Mouse (Mus musculus): ENCODE results near the gene Gm7945. TPM values are rescaled to one million over a fixed set of nuclear protein-coding genes. Genes with fewer than 3 reads are reported as not detected.
"Not testable (repeated sequence)": the region's sequence is repeated elsewhere in the genome, so short reads cannot be mapped to it uniquely, and the experiment has no call there.

Gm7945 gene
- not detected in 2 replicates for total RNA-seq (2014; rRNA removed; ENCODE audit: low replicate concordance)
- not detected in 2 replicates for polyA plus RNA-seq (2015; fragmentation: Nextera tagmentation; extraction: Ambion mirVana)

DNA sequence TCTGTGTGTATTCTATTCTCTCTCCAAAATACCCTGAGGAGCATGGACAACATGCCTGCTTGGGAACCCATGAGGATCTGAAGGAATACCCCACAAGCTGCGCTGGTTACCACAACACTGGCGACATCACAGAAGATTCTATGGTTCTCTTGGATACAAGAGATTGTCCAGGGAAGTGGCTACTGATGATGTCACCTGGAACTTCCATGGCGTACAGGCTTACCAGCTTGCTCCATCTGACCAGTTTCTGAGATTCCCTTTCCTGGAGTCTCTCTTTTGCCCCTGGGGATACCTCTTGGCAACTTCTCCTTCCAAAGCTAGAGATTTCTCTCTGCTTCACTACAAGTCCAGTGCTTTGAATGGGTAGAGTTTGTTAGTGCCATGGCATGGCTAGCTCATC, at the start of gene Gm7945:
Gene Gm7945 (minus strand): TSS at position 101 of the 400 bp plus-strand sequence.
- H3K4me1 ChIP-seq (ENCODE audit: control insufficient read depth, insufficient read depth); H3K27me3 ChIP-seq (ENCODE audit: control insufficient read depth, insufficient read depth, low read length); H3K9ac ChIP-seq (replicated peaks; ENCODE audit: low read depth, low read length); H3K27ac ChIP-seq (ENCODE audit: low read depth); ATAC-seq (ENCODE audit: insufficient read depth, low read depth); H3K36me3 ChIP-seq (replicated peaks; ENCODE audit: control insufficient read depth, insufficient read depth, low read length); H3K4me3 ChIP-seq (ENCODE audit: low read depth, low read length); H3K9me3 ChIP-seq (replicated peaks; ENCODE audit: control insufficient read depth, low read length); H3K4me2 ChIP-seq (ENCODE audit: low read depth, low read length); DNase-seq (ENCODE audit: low spot score): not testable (repeated sequence)
- WGBS, result no CpG with 5 or more reads among the region's 3 CpGs

DNA sequence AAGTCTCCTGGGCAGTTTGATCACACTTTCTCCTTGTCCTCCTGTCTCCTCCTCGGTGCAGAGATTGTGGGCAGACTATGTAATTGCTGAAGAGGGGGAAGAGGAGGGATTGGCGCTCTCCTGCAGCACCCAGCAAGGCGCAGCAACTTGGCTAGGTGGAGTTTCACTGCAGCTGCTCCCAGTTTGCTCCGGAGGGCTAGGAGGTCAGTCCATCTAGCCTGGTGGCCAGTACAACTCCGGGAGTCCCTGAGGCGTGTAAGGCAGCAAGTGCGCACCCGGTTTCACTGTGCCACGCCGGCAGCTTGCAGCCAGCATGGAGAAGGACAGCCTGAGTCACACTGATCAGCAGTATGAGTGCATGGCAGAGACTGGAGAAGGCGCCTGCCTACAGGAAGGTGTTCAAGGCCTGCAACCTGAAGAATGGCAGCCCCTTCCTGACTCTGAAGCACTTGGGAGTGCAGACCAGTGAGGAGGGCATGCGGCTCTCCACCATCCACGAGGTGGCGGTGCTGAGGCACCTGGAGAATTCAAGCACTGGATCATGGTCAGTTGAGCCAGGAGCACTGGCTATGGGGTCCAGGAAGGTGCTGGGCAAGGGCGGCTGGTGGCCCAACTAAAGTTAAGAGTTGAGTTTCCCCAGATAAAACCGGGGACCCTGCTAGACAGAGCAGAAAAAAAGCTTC, 39.4 kb upstream of the Gm7945 start:
- 8% methylated on average over 9 of the region's 16 CpGs for WGBS
- Histone ChIP-seq H3K4me3 (ENCODE audit: low read depth, low read length) (peak overlapping the region; percentile 16; the same call in 1 of the 2 replicates), H3K4me2 (ENCODE audit: low read depth, low read length) (peak overlapping the region; percentile 43; the same call in 1 of the 2 replicates)
- not testable (repeated sequence) for H3K4me1 ChIP-seq (ENCODE audit: control insufficient read depth, insufficient read depth); H3K27me3 ChIP-seq (ENCODE audit: control insufficient read depth, insufficient read depth, low read length); H3K36me3 ChIP-seq (replicated peaks; ENCODE audit: control insufficient read depth, insufficient read depth, low read length); ATAC-seq (ENCODE audit: insufficient read depth, low read depth); H3K9me3 ChIP-seq (replicated peaks; ENCODE audit: control insufficient read depth, low read length); H3K9ac ChIP-seq (replicated peaks; ENCODE audit: low read depth, low read length); H3K27ac ChIP-seq (ENCODE audit: low read depth)
- DNase-seq (ENCODE audit: low spot score), result peak; percentile 5
- TF ChIP-seq CTCF (IDR thresholded peaks at IDR 0.05; ENCODE audit: low read depth), result peak; percentile 46

- H3K9me3 ChIP-seq (replicated peaks; ENCODE audit: control insufficient read depth, low read length); H3K4me1 ChIP-seq (ENCODE audit: control insufficient read depth, insufficient read depth); H3K9ac ChIP-seq (replicated peaks; ENCODE audit: low read depth, low read length); H3K27ac ChIP-seq (ENCODE audit: low read depth); H3K4me3 ChIP-seq (ENCODE audit: low read depth, low read length); H3K36me3 ChIP-seq (replicated peaks; ENCODE audit: control insufficient read depth, insufficient read depth, low read length); H3K27me3 ChIP-seq (ENCODE audit: control insufficient read depth, insufficient read depth, low read length); ATAC-seq (ENCODE audit: insufficient read depth, low read depth): not testable (repeated sequence)
- peak overlapping the region; percentile 43; the same call in 1 of the 2 replicates for H3K4me2 ChIP-seq (ENCODE audit: low read depth, low read length)
- DNase-seq (ENCODE audit: low spot score), result peak; percentile 2
- WGBS, result 11% methylated on average over 14 of the region's 14 CpGs
Observed at GRCm38 (mm10) chr14:41424694-41425093, 38.5 kb upstream of the Gm7945 start.

DNA sequence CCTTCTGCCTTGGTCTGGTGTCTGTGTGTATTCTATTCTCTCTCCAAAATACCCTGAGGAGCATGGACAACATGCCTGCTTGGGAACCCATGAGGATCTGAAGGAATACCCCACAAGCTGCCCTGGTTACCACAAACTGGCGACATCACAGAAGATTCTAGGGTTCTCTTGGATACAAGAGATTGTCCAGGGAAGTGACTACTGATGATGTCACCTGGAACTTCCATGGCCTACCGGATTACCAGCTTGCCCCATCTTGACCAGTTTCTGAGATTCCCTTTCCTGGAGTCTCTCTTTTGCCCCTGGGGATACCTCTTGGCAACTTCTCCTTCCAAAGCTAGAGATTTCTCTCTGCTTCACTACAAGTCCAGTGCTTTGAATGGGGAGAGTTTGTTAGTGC, 22.0 kb upstream of the Gm7945 start, which contains the start of gene Gm6482:
Gene Gm6482 (minus strand): TSS at position 101 of the 400 bp plus-strand sequence.
- not testable (repeated sequence) for H3K4me1 ChIP-seq (ENCODE audit: control insufficient read depth, insufficient read depth); H3K36me3 ChIP-seq (replicated peaks; ENCODE audit: control insufficient read depth, insufficient read depth, low read length); H3K4me2 ChIP-seq (ENCODE audit: low read depth, low read length); H3K9ac ChIP-seq (replicated peaks; ENCODE audit: low read depth, low read length); H3K4me3 ChIP-seq (ENCODE audit: low read depth, low read length); H3K27me3 ChIP-seq (ENCODE audit: control insufficient read depth, insufficient read depth, low read length); H3K27ac ChIP-seq (ENCODE audit: low read depth); DNase-seq (ENCODE audit: low spot score); H3K9me3 ChIP-seq (replicated peaks; ENCODE audit: control insufficient read depth, low read length); ATAC-seq (ENCODE audit: insufficient read depth, low read depth)
- WGBS, result no CpG with 5 or more reads among the region's 2 CpGs

DNA sequence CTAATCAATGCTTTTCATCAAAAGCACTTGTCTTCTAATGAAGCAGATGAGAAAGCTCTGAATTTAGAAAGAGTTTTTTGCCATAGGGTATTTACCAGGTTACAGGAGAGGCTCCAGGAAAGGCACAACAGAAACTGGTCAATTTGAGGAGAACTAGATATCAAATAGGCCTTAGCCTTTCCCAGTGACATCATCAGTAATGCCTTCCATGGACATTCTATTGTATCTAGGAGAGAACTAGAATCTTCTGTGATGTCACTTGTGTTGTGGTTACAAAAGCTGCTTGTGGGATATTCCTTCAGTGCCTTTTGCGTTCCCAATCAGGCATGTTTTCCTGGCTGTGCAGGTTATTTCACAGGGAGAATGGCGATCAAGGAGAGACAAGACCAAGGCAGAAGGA, 37.9 kb downstream of the Gm7945 start, which contains the start of gene Gm5798:
Gene Gm5798 (plus strand): TSS at position 301 of the 400 bp plus-strand sequence.
- not testable (repeated sequence) for H3K27me3 ChIP-seq (ENCODE audit: control insufficient read depth, insufficient read depth, low read length); H3K9ac ChIP-seq (replicated peaks; ENCODE audit: low read depth, low read length); H3K36me3 ChIP-seq (replicated peaks; ENCODE audit: control insufficient read depth, insufficient read depth, low read length); H3K4me1 ChIP-seq (ENCODE audit: control insufficient read depth, insufficient read depth); DNase-seq (ENCODE audit: low spot score); H3K9me3 ChIP-seq (replicated peaks; ENCODE audit: control insufficient read depth, low read length); ATAC-seq (ENCODE audit: insufficient read depth, low read depth); H3K4me3 ChIP-seq (ENCODE audit: low read depth, low read length); H3K27ac ChIP-seq (ENCODE audit: low read depth); H3K4me2 ChIP-seq (ENCODE audit: low read depth, low read length)
- WGBS, result 44% methylated on average over 2 of the region's 2 CpGs

Other genes with a start within 250 kb of the Gm7945 start
- not detected in 2 replicates for gene Mbl1, start 234.9 kb downstream of the Gm7945 start, total RNA-seq (2014; rRNA removed; ENCODE audit: low replicate concordance)
- gene Mbl1, start 234.9 kb downstream of the Gm7945 start, polyA plus RNA-seq (2015; fragmentation: Nextera tagmentation; extraction: Ambion mirVana), result not detected in 2 replicates
- not detected in 2 replicates for gene Sftpd, start 201.2 kb downstream of the Gm7945 start, total RNA-seq (2014; rRNA removed; ENCODE audit: low replicate concordance)
- 0.44 and 1.9 TPM in 2 replicates for gene Sftpd, start 201.2 kb downstream of the Gm7945 start, polyA plus RNA-seq (2015; fragmentation: Nextera tagmentation; extraction: Ambion mirVana)
- not detected in 2 replicates for gene Gm2832, start 107.6 kb downstream of the Gm7945 start, total RNA-seq (2014; rRNA removed; ENCODE audit: low replicate concordance)
- not detected in 2 replicates for gene Gm2832, start 107.6 kb downstream of the Gm7945 start, polyA plus RNA-seq (2015; fragmentation: Nextera tagmentation; extraction: Ambion mirVana)
- not detected in 2 replicates for gene Gm5798, start 37.8 kb downstream of the Gm7945 start, total RNA-seq (2014; rRNA removed; ENCODE audit: low replicate concordance)
- gene Gm5798, start 37.8 kb downstream of the Gm7945 start, polyA plus RNA-seq (2015; fragmentation: Nextera tagmentation; extraction: Ambion mirVana), result not detected in 2 replicates
- not detected in 2 replicates for gene Gm6482, start 21.9 kb upstream of the Gm7945 start, total RNA-seq (2014; rRNA removed; ENCODE audit: low replicate concordance)
- not detected in 2 replicates for gene Gm6482, start 21.9 kb upstream of the Gm7945 start, polyA plus RNA-seq (2015; fragmentation: Nextera tagmentation; extraction: Ambion mirVana)
- gene Gm7954, start 67.1 kb upstream of the Gm7945 start, total RNA-seq (2014; rRNA removed; ENCODE audit: low replicate concordance), result not detected in 2 replicates
- gene Gm7954, start 67.1 kb upstream of the Gm7945 start, polyA plus RNA-seq (2015; fragmentation: Nextera tagmentation; extraction: Ambion mirVana), result not detected in 2 replicates
- gene Gm3486, start 103.1 kb upstream of the Gm7945 start, total RNA-seq (2014; rRNA removed; ENCODE audit: low replicate concordance), result not detected in 2 replicates
- gene Gm3486, start 103.1 kb upstream of the Gm7945 start, polyA plus RNA-seq (2015; fragmentation: Nextera tagmentation; extraction: Ambion mirVana), result not detected in 2 replicates
- gene Gm7970, start 169.2 kb upstream of the Gm7945 start, total RNA-seq (2014; rRNA removed; ENCODE audit: low replicate concordance), result not detected in 2 replicates
- gene Gm7970, start 169.2 kb upstream of the Gm7945 start, polyA plus RNA-seq (2015; fragmentation: Nextera tagmentation; extraction: Ambion mirVana), result not detected in 2 replicates
- not detected in 2 replicates for gene 1700049E17Rik2, start 186.8 kb upstream of the Gm7945 start, total RNA-seq (2014; rRNA removed; ENCODE audit: low replicate concordance)
- not detected in 2 replicates for gene 1700049E17Rik2, start 186.8 kb upstream of the Gm7945 start, polyA plus RNA-seq (2015; fragmentation: Nextera tagmentation; extraction: Ambion mirVana)
- not detected in 2 replicates for gene Gm3072, start 238.2 kb upstream of the Gm7945 start, total RNA-seq (2014; rRNA removed; ENCODE audit: low replicate concordance)
- not detected in 2 replicates for gene Gm3072, start 238.2 kb upstream of the Gm7945 start, polyA plus RNA-seq (2015; fragmentation: Nextera tagmentation; extraction: Ambion mirVana)